Mouse (Mus musculus): Measurements from ENCODE around the gene Adm2.

The Adm2 gene

DNA sequence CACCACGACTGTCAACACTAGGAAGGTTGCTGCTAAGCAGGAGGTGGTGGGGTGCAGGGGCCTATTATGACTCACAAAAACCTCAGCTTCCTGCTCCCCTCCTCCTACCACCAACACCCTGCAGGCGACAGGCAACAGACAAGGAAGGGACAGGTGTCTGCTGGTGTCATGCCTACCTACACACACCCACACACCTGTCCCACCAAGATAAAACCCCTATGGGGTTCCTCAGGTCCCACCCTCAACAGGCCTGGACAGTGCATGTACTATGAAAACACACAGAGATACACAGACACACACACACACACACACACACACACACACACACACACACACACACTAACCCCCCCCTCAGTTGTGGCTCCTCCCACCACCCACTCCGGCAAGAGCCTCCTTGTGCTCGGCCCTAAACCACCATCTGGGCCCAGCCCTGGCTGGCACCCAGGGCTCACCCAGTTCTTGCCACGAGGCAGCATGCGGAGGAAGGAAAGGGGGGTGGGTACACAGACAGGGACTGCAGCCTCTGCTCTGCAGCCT, 12.5 kb upstream of the Adm2 start:
- in situ Hi-C loops (cut with MboI, MseI): no loop called here

DNA sequence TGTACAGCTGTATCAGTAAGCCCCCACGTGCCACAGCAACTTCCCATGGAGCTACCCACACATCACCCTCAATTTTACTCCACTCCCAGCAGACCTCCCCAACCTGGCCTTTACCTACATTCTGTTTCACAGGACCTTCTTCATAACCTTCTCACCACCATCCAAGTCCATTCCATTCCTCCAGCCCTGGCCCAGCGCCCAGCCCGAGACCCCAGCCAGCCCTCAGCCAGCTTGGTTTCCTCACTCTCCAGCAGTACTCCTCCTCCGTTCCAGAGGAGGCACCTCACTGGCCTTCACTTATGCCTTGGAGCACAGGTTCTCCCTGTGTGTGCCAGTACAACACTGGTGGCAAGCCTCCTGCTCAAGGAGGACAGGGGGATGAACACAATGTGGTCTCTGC, 9.2 kb upstream of the Adm2 start:
- in situ Hi-C loops (cut with MboI, MseI): no loop called here

DNA sequence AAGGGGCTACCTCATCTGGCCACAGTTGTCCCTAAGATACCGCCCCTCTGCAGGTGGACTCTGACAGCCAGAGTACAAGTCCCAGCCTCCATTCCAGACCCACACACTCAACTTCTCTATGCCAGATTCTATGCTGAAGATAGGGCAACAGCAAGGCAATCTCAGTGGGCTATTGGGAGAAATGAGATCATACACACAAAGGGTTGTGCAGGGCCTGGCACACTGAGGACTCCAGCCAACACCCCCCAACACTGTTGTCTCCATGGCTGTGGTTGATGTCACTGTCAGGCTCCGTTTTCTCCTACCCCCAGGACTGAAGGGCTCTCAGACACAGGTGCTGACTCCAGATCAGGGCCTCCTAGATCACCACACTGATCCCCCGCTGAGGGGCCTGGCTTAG, 8.4 kb upstream of the Adm2 start:
- in situ Hi-C loops (cut with MboI, MseI): no loop called here

DNA sequence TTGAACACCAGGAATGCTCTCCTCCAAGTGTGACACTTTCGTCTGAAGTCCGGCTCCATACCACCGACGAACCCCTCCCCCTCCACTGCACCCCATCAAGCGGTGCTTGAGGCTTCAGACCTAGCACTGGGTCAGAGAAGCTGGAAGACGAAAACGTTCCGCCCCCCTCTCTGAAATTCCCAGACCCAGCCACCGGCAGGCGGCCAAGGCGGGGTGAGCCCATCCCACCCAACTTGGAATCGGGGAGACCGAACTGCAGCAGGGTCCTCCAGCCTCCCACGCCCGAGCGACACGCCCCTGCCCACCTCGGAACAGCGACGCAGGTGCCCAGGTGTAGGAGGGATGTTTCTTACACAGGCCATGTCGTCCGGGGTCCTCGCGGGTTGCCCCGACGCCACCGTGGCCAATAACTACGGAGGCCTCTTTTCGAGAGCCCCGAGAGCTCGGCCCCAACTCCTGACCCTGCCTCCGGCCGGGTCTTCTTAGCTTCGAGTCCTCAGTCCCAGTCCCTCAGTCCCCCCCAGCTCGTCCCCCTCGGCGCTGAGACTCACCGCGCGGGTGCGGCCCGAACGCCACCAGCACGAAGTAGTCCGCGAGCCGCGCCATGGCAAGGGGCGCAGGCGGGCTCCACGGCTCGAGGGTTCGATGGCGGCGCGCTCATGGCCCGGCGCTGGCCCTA, 7.9 kb upstream of the Adm2 start:
- in situ Hi-C loops (cut with MboI, MseI): no loop called here

DNA sequence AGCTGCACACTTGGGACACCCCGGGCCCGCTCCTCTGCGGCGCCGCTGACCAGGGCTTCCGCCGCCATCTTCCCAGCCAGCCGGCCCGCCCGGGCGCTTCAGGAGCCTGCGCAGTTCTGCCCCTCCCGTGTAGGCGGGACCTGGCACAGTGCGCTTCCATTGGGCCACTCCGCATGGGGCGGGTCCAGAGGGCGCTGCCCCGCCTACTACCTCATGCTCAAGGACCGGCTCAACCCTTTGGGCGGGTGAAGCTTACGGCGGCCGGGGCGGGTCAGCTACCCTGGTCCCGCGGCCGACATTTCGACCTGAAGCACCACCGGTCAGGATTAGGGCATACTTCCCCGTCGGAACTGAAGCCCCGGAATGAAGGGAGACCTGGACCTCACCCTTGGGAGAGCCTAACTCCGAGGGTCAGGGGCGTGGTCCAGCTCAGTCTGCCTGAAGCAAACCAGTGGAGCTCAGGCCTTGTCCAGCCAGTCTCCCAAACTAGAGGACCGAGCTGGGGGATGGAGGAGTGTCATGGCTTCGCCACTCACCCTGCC, 7.3 kb upstream of the Adm2 start, which contains the start of gene Sbf1:
Sbf1 (minus strand) TSS at position 122 of the 542 bp plus-strand sequence.
- in situ Hi-C loops (cut with MboI, MseI): no loop called here

DNA sequence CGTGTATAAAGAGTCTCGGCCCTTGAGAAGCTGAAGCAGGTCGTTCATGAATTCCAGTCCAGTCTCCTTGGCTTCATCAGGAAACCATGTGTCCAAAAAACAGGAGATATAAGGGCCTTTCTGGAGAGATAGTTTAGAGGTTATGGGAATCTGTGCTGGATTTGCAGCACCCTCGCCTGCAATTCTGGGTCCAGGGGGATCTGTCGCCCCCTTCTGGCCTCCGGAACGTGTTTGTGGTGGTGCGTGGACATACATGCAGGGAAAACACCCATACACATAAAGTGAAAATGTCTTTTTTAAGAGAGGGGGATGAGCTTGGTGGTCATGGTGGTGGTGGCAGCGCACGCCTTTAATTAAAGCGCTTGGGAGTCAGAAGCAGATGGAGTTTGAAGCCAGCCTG, 6.4 kb upstream of the Adm2 start:
- in situ Hi-C loops (cut with MboI, MseI): no loop called here

DNA sequence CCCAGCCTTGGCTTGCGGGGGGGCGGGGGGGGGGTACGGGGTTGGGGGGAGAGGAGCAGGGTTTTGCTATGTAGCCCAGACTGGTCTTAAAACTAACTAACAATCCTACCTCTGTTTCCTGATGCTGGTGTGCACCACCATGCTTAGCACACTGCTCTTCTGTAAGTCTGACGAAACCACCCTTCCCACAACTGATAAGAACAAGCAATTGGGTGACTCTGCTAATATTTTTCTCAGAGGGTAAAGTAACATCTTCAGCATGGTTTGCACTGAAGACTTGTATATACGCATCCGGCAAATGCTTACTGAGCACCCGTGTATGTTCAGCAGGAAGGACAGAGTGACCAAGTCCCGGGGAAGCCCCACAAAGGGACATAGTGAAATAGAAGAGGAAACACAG, 1.3 kb upstream of the Adm2 start:
- in situ Hi-C loops (cut with MboI, MseI): no loop called here

DNA sequence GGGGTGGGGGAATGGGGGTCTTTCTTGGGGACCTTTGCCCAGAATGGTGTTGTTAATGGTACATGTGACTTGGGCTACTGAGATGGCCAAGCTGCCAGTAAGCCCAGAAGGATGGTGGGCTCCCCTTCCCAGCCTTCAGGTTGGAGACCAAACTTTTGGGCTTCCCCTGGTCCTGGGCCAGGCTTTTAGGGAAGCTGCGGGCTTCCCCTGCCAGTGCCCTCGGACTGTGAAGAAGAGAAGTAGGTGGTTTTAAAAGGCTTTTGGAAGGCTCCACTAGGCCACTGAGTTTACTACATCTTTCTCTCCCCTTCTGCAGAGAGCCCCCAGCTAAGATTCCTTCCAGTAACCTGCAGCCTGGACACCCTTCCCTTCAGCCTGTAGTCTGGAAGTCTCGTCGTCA, 1.1 kb downstream of the Adm2 start:
- in situ Hi-C loops (cut with MboI, MseI): no loop called here

DNA sequence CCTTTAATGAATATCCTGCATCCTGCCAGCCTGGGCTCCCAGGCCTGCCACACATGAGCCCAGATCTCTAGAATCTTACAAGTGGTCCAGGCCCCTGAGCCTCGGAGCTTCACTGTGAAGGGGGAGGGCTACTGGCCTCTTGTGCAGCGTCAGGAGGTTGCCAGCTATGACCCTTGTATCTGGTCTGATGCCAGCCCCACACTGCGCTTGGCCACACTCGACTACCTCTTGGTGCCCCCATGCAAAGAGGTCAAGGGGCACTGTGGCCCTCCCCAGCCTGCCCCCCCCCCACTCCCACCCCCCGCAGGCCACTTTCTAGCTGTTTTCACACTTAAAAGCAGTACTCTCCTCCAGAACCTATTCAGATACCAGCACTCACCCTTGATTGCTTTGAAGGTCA, 3.9 kb downstream of the Adm2 start:
- in situ Hi-C loops (cut with MboI, MseI): no loop called here

DNA sequence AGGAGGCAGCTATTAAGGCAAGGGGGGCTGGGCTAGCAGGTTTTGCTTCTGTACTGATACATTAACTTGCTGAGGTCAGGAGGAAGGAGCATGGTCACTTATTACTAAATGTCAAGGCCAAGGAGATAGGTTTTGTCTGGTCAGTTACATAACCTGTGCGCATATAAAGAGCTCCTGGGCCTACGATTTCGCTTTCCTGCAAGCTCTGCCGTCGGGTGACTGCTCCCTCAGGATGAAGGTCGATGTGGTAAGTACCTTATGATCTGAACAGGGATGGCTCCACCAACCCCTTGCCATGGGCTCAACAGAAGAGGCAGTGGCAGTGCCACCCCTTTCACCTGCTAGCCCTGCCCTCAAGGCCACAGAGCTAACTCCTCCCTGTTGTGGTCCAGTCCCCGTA, 11.8 kb downstream of the Adm2 start, which contains the start of gene Miox:
Miox (plus strand) TSS at position 128 of the 400 bp plus-strand sequence.
- in situ Hi-C loops (cut with MboI, MseI): no loop called here

DNA sequence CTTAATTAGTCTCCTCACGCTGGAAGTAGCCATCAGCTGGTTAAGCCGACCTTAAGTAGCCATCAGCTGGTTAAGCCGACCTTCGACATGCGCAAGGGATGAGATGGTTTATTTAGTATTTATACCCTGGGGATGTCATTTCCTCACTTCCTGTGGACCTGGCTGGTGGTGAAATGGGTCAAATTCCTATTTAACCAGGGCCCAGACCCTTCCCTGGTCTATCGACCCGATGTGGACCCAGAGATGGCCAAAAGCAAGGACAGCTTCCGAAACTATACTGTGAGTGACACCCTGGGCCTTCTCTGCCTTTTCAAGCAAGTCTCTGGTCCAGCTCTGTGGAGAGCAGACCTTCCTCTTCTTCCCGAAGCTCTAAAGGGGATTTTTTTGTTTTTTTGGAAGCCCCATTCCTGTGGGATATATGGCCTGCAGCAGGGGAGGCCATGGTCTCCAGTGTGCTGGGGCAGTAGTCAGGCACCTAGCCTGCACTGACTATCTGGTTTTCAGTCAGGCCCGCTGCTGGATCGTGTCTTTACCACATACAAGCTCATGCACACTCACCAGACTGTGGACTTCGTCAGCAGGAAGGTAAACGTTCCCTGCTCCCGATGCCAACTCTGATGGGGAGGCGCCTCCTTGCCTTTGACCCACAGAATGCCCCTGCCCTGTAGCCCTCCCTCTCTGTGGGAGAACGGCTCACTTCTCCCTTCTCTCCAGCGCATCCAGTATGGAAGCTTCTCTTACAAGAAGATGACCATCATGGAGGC, 12.4 kb downstream of the Adm2 start:
- in situ Hi-C loops (cut with MboI, MseI): no loop called here

DNA sequence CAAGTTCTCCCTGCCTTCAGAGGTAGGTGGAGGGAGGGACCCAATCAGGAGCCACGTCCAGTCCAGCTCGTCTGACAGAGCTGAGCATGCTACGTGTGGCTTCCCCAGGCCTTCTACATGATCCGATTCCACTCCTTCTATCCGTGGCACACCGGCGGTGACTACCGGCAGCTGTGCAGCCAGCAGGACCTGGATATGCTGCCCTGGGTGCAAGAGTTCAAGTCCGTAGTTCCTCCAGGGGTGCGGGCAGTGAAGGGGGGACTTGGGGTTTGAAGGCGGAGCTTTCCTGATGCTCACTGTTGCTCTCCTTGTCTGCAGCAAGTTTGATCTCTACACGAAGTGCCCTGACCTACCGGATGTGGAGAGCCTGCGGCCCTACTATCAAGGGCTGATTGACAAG, 13.9 kb downstream of the Adm2 start:
- in situ Hi-C loops (cut with MboI, MseI): no loop called here

DNA sequence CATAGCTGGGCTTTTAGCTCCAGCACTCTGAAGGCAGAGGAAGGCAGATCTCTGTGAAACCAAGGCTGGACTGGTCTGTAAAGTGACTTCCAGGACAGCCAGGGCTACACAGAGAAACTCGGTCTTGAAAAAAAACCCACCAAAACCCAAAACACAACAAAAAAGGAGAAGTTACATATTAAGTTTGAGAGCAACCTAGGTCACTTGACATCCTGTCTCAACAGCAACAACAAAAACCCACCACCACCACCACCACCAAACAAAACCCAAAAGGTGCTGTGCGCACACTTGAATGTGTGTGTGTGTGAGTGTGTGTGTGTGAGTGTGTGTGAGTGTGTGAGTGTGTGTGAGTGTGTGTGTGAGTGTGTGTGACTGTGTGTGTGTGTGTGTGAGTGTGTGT, 17.2 kb downstream of the Adm2 start:
- in situ Hi-C loops (cut with MboI, MseI): no loop called here

DNA sequence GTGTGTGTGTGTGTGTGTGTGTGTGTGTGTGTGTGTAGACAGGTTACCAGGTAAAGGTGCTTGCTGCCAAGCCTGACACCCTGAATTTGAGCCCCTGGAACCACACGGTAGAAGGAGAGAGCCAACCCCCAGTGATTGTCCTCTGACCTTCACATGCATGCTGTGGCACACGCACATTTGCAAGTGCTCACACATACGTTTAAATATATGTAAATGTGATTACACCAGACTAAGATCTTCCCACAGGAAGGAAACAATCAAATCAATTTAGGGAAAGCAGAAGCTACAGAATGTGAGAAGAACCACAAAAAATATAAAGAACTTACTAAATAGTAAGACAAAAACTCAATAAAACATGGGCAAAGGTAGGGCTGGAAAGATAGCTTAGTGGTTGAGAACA, 17.6 kb downstream of the Adm2 start:
- in situ Hi-C loops (cut with MboI, MseI): no loop called here

DNA sequence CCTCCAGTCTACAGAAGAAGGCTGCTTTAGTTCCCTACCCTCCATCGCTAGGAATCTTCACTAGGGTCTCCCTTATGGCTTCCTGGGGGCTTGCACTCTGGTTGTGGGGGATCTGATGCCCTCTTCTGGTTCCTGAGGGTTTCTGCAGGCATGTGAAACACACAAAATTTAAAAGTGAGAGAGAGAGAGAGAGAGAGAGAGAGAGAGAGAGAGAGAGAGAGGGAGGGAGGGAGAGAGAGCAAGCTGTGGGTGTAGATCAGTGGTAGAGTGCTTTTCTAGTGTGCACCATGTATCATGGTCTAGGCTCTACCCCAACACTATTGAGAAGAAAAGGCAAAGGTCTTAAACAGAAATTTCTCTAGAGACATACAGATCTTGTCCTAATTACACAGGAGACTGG, 19.2 kb downstream of the Adm2 start:
- in situ Hi-C loops (cut with MboI, MseI): no loop called here

DNA sequence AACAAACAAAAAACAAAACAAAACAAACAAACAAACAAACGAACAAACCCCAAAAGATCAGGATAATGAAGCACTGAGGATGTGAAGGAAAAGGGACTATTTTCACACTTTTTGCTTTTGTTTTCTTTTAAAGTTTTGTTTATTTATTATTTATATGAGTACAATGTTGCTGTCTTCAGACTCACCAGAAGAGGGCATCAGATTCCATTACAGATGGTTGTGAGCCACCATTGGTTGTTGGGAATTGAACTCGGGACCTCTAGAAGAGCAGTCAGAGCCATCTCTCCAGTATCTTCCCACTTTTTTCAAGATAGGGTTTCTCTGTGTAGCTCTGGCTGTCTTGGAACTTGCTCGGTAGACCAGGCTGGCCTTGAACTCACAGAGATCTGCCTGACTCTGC, 20.8 kb downstream of the Adm2 start:
- in situ Hi-C loops (cut with MboI, MseI): no loop called here

DNA sequence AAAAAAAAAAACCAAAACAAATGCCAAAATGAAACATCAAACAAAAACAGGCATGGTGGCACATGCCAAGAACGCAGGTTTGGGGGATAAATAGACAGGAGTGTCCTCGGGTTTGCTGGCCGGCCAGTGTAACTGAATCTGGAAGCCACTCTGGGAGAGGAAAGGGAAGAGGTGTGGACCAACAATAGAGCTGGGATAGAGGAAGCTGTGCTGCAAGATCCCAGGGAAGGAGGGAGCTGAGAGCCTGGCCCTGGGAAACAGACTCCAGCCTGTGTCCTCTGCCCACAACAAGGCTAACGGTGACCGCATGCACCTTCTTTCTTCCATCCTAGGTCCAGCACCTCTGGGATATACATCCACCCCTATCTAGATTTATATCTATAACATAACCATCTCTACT, 27.9 kb downstream of the Adm2 start:
- in situ Hi-C loops (cut with MboI, MseI): no loop called here

DNA sequence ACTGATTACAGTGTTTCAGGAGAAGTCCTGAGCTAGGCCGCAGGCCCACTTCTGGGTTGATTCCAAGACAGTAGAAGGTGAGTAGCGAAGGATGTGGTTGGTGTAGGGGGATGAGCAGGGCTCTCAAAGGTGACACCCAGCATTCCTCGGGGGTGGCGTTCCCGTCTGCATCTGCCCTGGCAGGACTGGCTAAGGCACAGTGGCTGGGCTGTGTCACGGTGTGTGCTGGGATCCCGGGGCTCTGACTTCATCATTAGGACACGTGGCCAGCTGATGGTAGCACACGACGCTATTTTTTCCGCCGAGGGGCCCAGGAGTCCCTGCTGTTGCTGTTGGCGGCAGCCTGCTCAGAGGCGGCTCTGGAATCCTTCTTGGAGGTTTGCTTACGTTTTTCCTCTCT, 28.8 kb downstream of the Adm2 start:
- in situ Hi-C loops (cut with MboI, MseI): no loop called here

DNA sequence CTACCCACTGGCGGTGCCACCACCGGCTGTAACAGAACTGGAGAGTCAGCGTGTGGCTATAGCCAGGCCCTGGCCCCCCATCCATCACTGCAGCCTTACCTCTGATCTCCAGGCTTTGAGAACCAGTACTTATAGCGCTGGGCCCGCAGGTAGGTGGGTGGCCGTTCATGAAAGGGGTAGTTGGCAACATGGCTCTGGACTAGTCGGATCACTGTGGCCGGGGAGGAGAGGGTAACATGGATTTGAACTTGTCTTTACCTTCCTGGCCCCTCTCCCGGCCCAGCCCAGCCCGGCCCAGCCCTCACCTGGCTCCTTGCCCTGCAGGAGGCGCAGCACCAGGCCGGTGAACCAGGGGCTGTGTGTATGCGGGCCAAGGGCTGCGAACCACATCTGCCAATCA, 29.5 kb downstream of the Adm2 start:
- in situ Hi-C loops (cut with MboI, MseI): no loop called here

DNA sequence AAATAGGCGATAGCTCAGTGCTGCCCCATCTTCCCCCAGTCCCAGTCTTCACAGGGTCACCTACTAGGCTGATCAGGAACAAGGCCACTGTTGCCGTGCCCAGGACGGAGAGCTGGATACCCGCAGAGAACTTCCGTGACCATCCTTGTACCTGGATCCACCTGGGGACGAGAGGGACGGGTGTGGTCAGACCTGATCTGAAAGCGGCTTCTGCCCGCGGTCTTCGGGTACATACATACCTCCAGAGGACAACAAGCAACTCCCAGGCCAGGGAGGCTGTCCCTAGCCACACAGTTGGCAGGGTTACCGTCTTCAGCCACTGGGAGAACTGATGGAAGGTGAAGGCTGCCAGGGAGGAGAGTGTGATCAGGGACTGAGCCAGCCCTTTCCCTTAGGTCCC, 30.3 kb downstream of the Adm2 start:
- in situ Hi-C loops (cut with MboI, MseI): no loop called here

DNA sequence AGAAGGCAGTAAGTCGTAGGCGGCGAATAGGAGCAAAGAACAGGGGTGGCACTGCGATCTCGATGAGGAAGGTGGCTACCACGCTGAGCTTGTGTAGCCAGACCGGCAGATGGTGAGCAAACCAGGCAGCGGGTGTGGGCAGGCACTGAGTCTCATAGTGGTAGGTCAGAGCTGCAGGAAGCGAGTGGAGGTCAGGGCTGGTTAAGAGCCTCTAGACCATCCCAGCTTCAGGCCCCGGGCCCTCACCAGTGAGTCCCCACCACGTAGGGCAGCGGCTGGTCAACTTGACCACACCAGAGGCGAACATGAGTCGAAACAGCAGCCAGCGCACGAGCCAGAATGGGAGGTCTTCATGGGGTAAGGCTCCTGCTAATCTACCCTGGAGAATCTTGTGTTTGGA, 31.3 kb downstream of the Adm2 start:
- in situ Hi-C loops (cut with MboI, MseI): no loop called here

DNA sequence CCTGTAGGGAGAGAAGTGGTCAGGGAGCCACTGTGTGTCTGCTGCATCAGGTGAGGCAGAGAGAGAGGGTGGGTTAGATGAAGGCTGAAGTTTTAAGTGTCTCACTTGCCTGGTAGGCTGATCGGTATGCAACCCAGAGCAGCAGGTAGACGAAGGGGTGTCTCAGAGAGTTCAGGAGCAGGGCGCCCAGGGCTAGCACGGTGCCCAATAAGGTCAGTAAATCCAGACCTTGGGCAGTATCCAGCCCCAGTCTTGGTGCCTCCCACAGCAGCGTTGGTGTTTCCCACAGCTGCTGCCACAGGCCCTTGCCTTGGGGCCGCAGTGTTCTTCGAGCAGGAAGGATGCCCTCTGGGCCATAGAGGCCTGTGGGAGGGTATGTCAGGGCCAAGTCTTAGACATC, 31.9 kb downstream of the Adm2 start:
- in situ Hi-C loops (cut with MboI, MseI): no loop called here
